Mouse (Mus musculus) cerebellum, adult 9-10 months (tissue): ENCODE data around the gene Pigb.

Experiments
- DNase-seq: peaks from one replicate; pipeline ENCODE4 v3.0.0; 2022

Gene Pigb

GRCm38 (mm10) chr9:72988706-72989105, 51.5 kb downstream of the Pigb start:
- no peak for DNase-seq

DNA sequence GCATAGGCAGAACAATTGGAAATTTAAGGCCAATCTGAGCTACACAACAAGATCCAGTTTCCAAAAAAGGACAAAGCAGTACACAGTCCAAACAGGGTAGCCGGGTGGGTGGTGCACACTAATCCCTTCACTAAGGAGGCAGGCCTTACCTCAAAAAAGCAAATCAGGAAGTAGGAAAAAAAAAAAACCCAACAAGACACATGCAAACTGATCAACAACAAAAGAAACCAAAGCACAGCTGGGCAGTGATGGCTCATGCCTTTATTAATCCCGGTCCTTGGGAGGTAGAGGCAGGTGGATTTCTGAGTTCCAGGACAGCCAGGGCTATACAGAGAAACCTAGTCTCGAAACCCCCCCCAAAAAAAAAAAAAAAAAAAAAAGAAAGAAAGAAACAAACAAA, 52.5 kb downstream of the Pigb start:
- DNase-seq: no peak

DNA sequence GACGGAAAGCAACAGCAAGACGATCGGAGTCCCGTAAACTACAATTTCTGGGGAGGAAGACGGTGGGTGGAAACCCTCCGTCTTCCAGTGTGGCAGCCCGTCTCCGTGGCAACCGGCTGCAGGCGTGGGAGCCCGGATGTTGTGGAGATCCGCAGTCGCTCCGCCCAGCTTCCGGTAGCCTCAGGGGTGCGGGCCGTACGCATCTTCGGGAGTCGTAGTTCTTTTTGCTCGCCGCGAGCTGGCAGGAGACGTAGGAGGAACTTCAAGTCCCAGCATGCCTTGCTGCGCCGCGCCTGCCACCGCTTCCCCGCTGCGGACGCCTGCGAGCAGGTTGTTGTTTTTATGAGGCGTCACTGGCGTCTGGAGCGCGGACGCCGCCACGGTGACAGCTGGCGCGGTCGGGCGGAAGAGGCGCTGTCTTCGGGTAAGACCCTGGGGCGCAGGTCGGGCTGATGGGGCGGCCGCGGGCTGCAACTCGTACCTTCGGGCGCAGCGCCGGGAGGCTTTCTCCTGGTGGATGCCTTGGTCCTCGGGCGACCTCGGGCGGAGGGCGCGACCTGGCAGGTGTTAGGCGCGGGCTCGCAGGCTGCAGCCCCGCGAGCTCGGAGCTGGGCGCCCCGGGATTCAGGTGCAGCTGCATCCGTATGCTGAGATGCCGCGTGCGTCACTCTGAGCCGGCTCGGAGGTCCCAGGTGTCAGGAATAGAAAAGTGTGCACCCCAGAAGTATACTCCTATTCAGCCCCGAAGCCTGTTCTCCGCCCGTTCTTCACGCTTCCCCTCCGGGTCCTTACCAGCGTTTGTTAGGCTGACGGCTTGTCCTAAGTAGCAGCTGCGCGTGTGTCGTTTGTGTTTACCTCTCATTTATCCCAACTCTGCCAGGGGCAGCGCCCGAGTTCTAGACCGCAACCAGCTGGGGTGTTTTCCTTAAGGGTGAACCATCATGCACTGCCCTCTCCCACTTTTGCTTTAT, 54.6 kb downstream of the Pigb start, which contains the start of the genes Ccpg1os and Ccpg1:
Gene Ccpg1os (minus strand): TSS at position 133 of the 971 bp plus-strand sequence.
Gene Ccpg1 (plus strand): TSS at position 180 of the 971 bp plus-strand sequence.
- peak; percentile 97 for DNase-seq

- no peak for DNase-seq
These were observed 57.1 kb downstream of the Pigb start for GRCm38 (mm10) chr9:72983066-72983465.

GRCm38 (mm10) chr9:72975242-72975641, 64.9 kb downstream of the Pigb start:
- no peak for DNase-seq

DNA sequence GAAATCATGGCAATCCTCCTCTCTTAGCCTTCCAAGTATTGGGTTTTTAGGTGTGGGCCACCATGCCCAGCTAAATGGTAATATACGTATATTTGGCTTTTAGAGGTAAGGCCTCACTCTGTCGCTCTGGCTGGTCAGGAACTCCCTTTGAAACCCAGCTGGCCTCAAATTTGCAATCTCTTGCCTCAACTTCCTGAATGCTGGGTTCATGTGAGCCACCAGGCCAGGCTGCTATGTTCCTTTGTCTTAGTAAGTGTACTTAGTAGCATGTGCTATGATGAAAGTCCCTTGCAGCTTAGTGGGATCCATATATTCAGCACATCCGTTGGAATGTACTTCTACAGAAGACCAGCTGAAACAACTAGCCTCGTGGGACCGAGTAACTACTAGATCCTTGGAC, 65.4 kb downstream of the Pigb start:
- no peak for DNase-seq

- no peak for DNase-seq
These were observed 67.2 kb downstream of the Pigb start for GRCm38 (mm10) chr9:72972984-72973383.

- no peak for DNase-seq
These were observed 67.7 kb downstream of the Pigb start for GRCm38 (mm10) chr9:72972435-72972834.

DNA sequence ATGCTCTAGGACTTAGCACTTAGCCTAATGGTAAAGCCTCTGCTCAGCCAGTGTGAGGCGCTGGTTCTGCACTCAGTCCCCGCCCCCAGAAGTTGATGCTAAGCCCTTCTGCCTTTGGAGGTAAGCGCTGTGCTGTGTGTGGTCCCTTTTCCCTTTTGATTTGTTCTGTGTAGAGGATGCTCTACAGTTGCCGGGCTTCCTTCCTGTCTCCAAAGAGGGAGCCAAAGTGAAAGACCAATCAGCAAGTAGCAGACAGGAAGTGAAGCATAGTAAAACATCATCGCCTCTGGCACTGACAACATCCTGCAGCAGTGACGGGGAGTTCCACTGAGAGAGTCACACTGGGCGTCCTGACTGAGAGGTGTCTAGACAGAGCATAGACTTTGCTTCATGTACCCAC, 70.3 kb downstream of the Pigb start:
- DNase-seq: no peak

- peak; percentile 77 for DNase-seq
These were observed 71.7 kb downstream of the Pigb start for GRCm38 (mm10) chr9:72968349-72969061.

DNA sequence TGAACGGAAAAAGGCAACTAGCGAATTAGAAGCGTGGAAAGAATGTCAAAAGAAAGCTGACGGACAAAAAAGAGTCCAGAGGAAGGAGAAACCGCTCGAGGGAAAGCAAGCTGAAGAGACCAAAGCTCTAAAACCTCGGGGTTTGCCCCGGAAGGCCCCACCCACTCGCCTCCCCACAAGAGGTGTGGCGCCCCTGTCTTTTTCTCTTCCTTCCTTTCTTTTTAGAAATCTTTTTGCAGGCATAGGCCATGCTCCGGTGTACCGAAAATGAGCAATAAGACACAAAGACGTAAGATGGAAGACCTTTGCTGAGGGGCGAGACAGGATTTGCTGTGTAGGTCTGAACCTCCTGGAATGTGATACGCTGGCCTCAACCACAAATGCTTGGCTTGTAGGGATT, 78.2 kb downstream of the Pigb start:
- DNase-seq: no peak

DNA sequence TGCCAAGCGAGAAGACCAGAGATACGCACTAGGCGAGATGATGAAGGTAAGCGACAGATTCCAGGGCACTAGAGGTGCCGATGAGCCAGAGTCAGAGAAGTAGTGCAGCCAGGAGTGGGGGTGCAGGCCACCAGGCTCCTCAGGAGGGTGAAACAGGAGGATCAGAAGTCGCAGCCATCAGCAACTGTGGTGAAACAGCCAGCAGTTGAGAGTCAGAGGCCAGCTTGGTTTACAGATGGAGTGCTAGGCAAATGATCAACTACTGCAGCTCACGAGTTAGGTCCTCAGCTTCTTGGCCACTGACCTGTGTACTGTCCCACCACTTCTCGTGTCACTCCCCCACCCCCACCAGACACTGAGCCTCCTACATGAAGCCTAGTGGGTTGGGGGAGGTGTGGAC, 78.8 kb downstream of the Pigb start:
- DNase-seq: no peak

DNA sequence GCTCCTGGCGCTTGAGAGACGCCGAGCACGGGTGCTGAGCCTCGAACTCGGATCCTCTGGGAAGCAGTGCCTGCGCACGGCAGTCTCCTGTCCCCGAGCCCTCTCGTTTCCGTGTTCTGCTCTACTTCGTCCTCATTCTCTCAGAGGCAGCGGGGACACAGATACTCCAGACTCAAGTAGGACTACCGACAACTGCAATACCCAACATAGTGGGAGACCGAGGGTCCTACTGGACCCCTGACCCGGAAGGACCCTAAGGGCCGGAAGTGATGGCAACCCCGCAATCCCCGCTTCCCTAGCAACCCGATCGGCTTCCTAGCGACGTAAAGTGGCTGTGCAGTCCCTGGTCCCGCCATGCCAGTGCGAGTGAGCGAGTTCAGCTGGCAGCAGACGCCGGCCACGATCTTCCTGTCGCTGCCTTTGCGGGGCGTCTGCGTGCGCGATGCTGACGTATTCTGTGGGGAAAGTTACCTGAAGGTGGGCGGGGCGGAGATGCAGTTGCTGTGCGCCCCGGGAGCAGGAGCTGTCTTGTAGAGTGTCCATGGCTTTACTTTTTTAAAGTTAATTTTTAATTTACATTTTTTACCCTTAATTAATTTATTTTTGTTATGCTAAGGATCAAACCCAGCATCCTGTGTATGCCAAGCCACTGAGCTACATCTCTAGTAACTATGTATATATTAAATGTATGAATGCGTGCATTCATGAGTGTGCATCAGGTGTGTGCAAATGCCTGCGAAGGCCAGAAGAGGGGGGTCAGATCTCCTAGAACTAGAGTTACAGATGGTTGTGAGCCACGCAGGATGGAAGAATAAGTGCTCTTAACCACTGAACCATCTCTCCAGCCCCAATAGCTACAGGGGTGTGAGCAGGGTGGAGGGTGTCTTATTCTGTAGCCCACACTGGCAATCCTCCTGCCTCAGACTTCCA, 81.4 kb downstream of the Pigb start, which contains the start of the genes Dyx1c1 and Gm44503:
Gene Dyx1c1 (plus strand): TSS at position 265 of the 930 bp plus-strand sequence.
Gene Gm44503 (plus strand): TSS at position 332 of the 930 bp plus-strand sequence.
- DNase-seq: peak; percentile 60
